Mouse (Mus musculus): Measurements from ENCODE around the gene Cfl1. TPM values are rescaled to one million over a fixed set of nuclear protein-coding genes. Genes with fewer than 3 reads are reported as not detected.

The Cfl1 gene
- polyA plus RNA-seq, 1 experiment from 2014 or later: 1,653 TPM

GRCm38 (mm10) chr19:5477668-5478300, 12.5 kb upstream of the Cfl1 start:
- no peak overlapping the region for H3K9ac ChIP-seq (replicated peaks; ENCODE audit: low read depth)
- no peak for DNase-seq (ENCODE audit: low spot score)
- 82% methylated on average over 18 of the region's 18 CpGs for WGBS
- peaks cover 15% of the 10 kb centered on the region; the same call in 1 of the 2 replicates for H3K36me3 ChIP-seq (ENCODE audit: insufficient read depth, low read length)
- TF ChIP-seq CTCF (IDR thresholded peaks at IDR 0.05) (no peak), EP300 (IDR thresholded peaks at IDR 0.05) (no peak)
- no peak overlapping the region for H3K4me2 ChIP-seq (replicated peaks; ENCODE audit: low read depth, low read length)
- H3K27ac ChIP-seq (ENCODE audit: low read length): no peak overlapping the region
- H3K9me3 ChIP-seq (ENCODE audit: low read length): no peaks in the 10 kb centered on the region
- no peak overlapping the region for H3K4me3 ChIP-seq (ENCODE audit: low read depth, low read length)
- H3K27me3 ChIP-seq (replicated peaks; ENCODE audit: insufficient read depth, low read length): no peaks in the 10 kb centered on the region
- ATAC-seq: no peak
- peaks cover 2% of the 10 kb centered on the region; the same call in 1 of the 2 replicates for H3K4me1 ChIP-seq (ENCODE audit: insufficient read depth, low read depth, low read length)

GRCm38 (mm10) chr19:5480016-5480415, 10.2 kb upstream of the Cfl1 start:
- Histone ChIP-seq H3K36me3 (ENCODE audit: insufficient read depth, low read length) (peaks cover 18% of the 10 kb centered on the region), H3K4me1 (ENCODE audit: insufficient read depth, low read depth, low read length) (peaks cover 2% of the 10 kb centered on the region; the same call in 1 of the 2 replicates), H3K4me3 (ENCODE audit: low read depth, low read length) (no peak overlapping the region), H3K9ac (replicated peaks; ENCODE audit: low read depth) (no peak overlapping the region), H3K4me2 (replicated peaks; ENCODE audit: low read depth, low read length) (no peak overlapping the region), H3K27me3 (replicated peaks; ENCODE audit: insufficient read depth, low read length) (no peaks in the 10 kb centered on the region), H3K27ac (ENCODE audit: low read length) (no peak overlapping the region), H3K9me3 (ENCODE audit: low read length) (no peaks in the 10 kb centered on the region)
- TF ChIP-seq EP300 (IDR thresholded peaks at IDR 0.05): no peak
- no peak for TF ChIP-seq CTCF (IDR thresholded peaks at IDR 0.05)
- no peak for ATAC-seq
- WGBS: 84% methylated on average over 10 of the region's 10 CpGs
- no peak for DNase-seq (ENCODE audit: low spot score)

GRCm38 (mm10) chr19:5481398-5481797, 8.9 kb upstream of the Cfl1 start:
- Histone ChIP-seq H3K9me3 (ENCODE audit: low read length) (no peaks in the 10 kb centered on the region), H3K9ac (replicated peaks; ENCODE audit: low read depth) (no peak overlapping the region), H3K27ac (ENCODE audit: low read length) (no peak overlapping the region), H3K36me3 (ENCODE audit: insufficient read depth, low read length) (peaks cover 18% of the 10 kb centered on the region), H3K27me3 (replicated peaks; ENCODE audit: insufficient read depth, low read length) (no peaks in the 10 kb centered on the region), H3K4me1 (ENCODE audit: insufficient read depth, low read depth, low read length) (peaks cover 6% of the 10 kb centered on the region; the same call in 1 of the 2 replicates), H3K4me3 (ENCODE audit: low read depth, low read length) (no peak overlapping the region), H3K4me2 (replicated peaks; ENCODE audit: low read depth, low read length) (no peak overlapping the region)
- ATAC-seq (no peak), DNase-seq (ENCODE audit: low spot score) (no peak)
- WGBS: 89% methylated on average over 10 of the region's 10 CpGs
- no peak for TF ChIP-seq EP300 (IDR thresholded peaks at IDR 0.05)
- no peak for TF ChIP-seq CTCF (IDR thresholded peaks at IDR 0.05)

GRCm38 (mm10) chr19:5483386-5484359, 6.6 kb upstream of the Cfl1 start:
- DNase-seq (ENCODE audit: low spot score) (no peak), ATAC-seq (no peak)
- Histone ChIP-seq H3K4me2 (replicated peaks; ENCODE audit: low read depth, low read length) (no peak overlapping the region), H3K4me3 (ENCODE audit: low read depth, low read length) (no peak overlapping the region), H3K27ac (ENCODE audit: low read length) (peak overlapping the region; percentile 38), H3K27me3 (replicated peaks; ENCODE audit: insufficient read depth, low read length) (no peaks in the 10 kb centered on the region), H3K9ac (replicated peaks; ENCODE audit: low read depth) (no peak overlapping the region), H3K9me3 (ENCODE audit: low read length) (no peaks in the 10 kb centered on the region), H3K4me1 (ENCODE audit: insufficient read depth, low read depth, low read length) (peaks cover 19% of the 10 kb centered on the region; the same call in 1 of the 2 replicates), H3K36me3 (ENCODE audit: insufficient read depth, low read length) (peaks cover 18% of the 10 kb centered on the region)
- WGBS: 83% methylated on average over 19 of the region's 19 CpGs
- TF ChIP-seq EP300 (IDR thresholded peaks at IDR 0.05) (no peak), CTCF (IDR thresholded peaks at IDR 0.05) (no peak)

GRCm38 (mm10) chr19:5484496-5484895, 5.8 kb upstream of the Cfl1 start:
- ATAC-seq (no peak), DNase-seq (ENCODE audit: low spot score) (peak; percentile 78)
- Histone ChIP-seq H3K27ac (ENCODE audit: low read length) (peak overlapping the region; percentile 98), H3K9me3 (ENCODE audit: low read length) (no peaks in the 10 kb centered on the region), H3K4me2 (replicated peaks; ENCODE audit: low read depth, low read length) (no peak overlapping the region), H3K27me3 (replicated peaks; ENCODE audit: insufficient read depth, low read length) (no peaks in the 10 kb centered on the region), H3K36me3 (ENCODE audit: insufficient read depth, low read length) (peaks cover 18% of the 10 kb centered on the region), H3K4me1 (ENCODE audit: insufficient read depth, low read depth, low read length) (peaks cover 19% of the 10 kb centered on the region; the same call in 1 of the 2 replicates), H3K9ac (replicated peaks; ENCODE audit: low read depth) (no peak overlapping the region), H3K4me3 (ENCODE audit: low read depth, low read length) (no peak overlapping the region)
- WGBS: 58% methylated on average over 5 of the region's 5 CpGs
- TF ChIP-seq CTCF (IDR thresholded peaks at IDR 0.05) (no peak), EP300 (IDR thresholded peaks at IDR 0.05) (peak; percentile 33; the same call in 1 of the 2 replicates)

- peak overlapping the region; percentile 98 for H3K27ac ChIP-seq (ENCODE audit: low read length)
- no peaks in the 10 kb centered on the region for H3K27me3 ChIP-seq (replicated peaks; ENCODE audit: insufficient read depth, low read length)
- ATAC-seq: no peak
- no peak for TF ChIP-seq EP300 (IDR thresholded peaks at IDR 0.05)
- TF ChIP-seq CTCF (IDR thresholded peaks at IDR 0.05): no peak
- no peaks in the 10 kb centered on the region for H3K9me3 ChIP-seq (ENCODE audit: low read length)
- WGBS: 51% methylated on average over 8 of the region's 8 CpGs
- peaks cover 19% of the 10 kb centered on the region; the same call in 1 of the 2 replicates for H3K4me1 ChIP-seq (ENCODE audit: insufficient read depth, low read depth, low read length)
- no peak overlapping the region for H3K4me3 ChIP-seq (ENCODE audit: low read depth, low read length)
- peaks cover 15% of the 10 kb centered on the region for H3K36me3 ChIP-seq (ENCODE audit: insufficient read depth, low read length)
- H3K4me2 ChIP-seq (replicated peaks; ENCODE audit: low read depth, low read length): no peak overlapping the region
- H3K9ac ChIP-seq (replicated peaks; ENCODE audit: low read depth): no peak overlapping the region
- no peak for DNase-seq (ENCODE audit: low spot score)
Observed at GRCm38 (mm10) chr19:5485371-5485770, 4.9 kb upstream of the Cfl1 start.

All from lung, postnatal 0 days (tissue).